Mouse (Mus musculus) hindbrain, postnatal 0 days (tissue): ENCODE measurements at regions not wholly inside any gene's neighbourhood (a gene's known extent, or its start where the extent isn't known, plus 50 kb on each side); places are given as distances from the start of the nearest gene placed in this dataset.

Experiments used
- ATAC-seq: fragments of 200-750 bp; cut with Nextera tagmentation; 2 replicates; pipeline ENCODE4 v1.8.0; 2017; ENCODE audit warnings: mild to moderate bottlenecking, moderate TSS enrichment, moderate library complexity
- DNase-seq: peaks from one replicate; pipeline ENCODE4 v3.0.0-alpha.2; 2015; ENCODE audit warnings: low spot score
- H3K27ac ChIP-seq: fragments of 300-500 bp; sonication (generic); 2 replicates; pipeline ENCODE4 v1.5.1; 2014; ENCODE audit warnings: mild to moderate bottlenecking
- H3K27me3 ChIP-seq: fragments of 300-500 bp; sonication (generic); 2 replicates; pipeline ENCODE4 v1.6.1; 2014; ENCODE audit warnings: low read length, mixed read lengths; ENCODE audit not compliant: insufficient read depth
- H3K36me3 ChIP-seq: fragments of 300-500 bp; sonication (generic); 2 replicates; pipeline ENCODE4 v1.6.1; 2014; ENCODE audit warnings: low read length, mixed read lengths; ENCODE audit not compliant: insufficient read depth
- H3K4me1 ChIP-seq: fragments of 300-500 bp; sonication (generic); 2 replicates; pipeline ENCODE4 v1.6.1; 2014; ENCODE audit warnings: antibody characterized with exemption, low read length, mixed read lengths; ENCODE audit not compliant: insufficient read depth
- H3K4me2 ChIP-seq: fragments of 300-500 bp; sonication (generic); 2 replicates; pipeline ENCODE4 v1.6.1; 2014; ENCODE audit warnings: low read depth, mild to moderate bottlenecking, low read length, moderate library complexity, mixed read lengths
- H3K4me3 ChIP-seq: fragments of 300-500 bp; sonication (generic); 2 replicates; pipeline ENCODE4 v1.5.1; 2014; ENCODE audit warnings: low read length
- H3K9ac ChIP-seq: fragments of 300-500 bp; sonication (generic); replicated peaks from 2 replicates; pipeline ENCODE4 v1.6.1; 2014; ENCODE audit warnings: mild to moderate bottlenecking, low read length, moderate library complexity, mixed read lengths
- H3K9me3 ChIP-seq: fragments of 300-500 bp; sonication (generic); 2 replicates; pipeline ENCODE4 v1.6.1; 2016; ENCODE audit warnings: low read length, mixed read lengths
- CTCF ChIP-seq: IDR thresholded peaks from 2 replicates; pipeline ENCODE4 v1.5.1; 2016; ENCODE audit warnings: antibody characterized with exemption, control low read depth, low read depth
- WGBS: fragments of 180-500 bp; shearing (Covaris S2); extraction: QIAGEN DNeasy Blood & Tissue Kit; methylation state at CpG from one replicate; pipeline ENCODE4 v1.1.7; 2014; 5-methylcytosine and 5-hydroxymethylcytosine counted together

- Histone ChIP-seq H3K27me3 (no peaks in the 10 kb centered on the region), H3K27ac (no peak overlapping the region), H3K4me3 (no peak overlapping the region), H3K9ac (no peak overlapping the region), H3K4me1 (peaks cover 8% of the 10 kb centered on the region; the same call in 1 of the 2 replicates), H3K36me3 (no peaks in the 10 kb centered on the region), H3K4me2 (no peak overlapping the region), H3K9me3 (no peaks in the 10 kb centered on the region)
- DNase-seq: no peak
- 87% methylated on average over 5 of the region's 5 CpGs for WGBS
- no peak for ATAC-seq
- no peak for TF ChIP-seq CTCF
Measured at GRCm38 (mm10) chr1:88851931-88852330, 149.9 kb upstream of the Arl4c start.

- Histone ChIP-seq H3K27me3 (no peaks in the 10 kb centered on the region), H3K9me3 (no peaks in the 10 kb centered on the region), H3K4me3 (no peak overlapping the region), H3K9ac (no peak overlapping the region), H3K27ac (no peak overlapping the region; the same call in 1 of the 2 replicates), H3K36me3 (no peaks in the 10 kb centered on the region), H3K4me2 (no peak overlapping the region), H3K4me1 (no peaks in the 10 kb centered on the region)
- DNase-seq: peak; percentile 23
- ATAC-seq: no peak
- 53% methylated on average over 7 of the region's 7 CpGs for WGBS
- TF ChIP-seq CTCF: no peak
Measured at GRCm38 (mm10) chr1:88860871-88861589, 159.0 kb upstream of the Arl4c start.

GRCm38 (mm10) chr1:88861590-88861935, 159.5 kb upstream of the Arl4c start:
- H3K4me3 ChIP-seq: no peak overlapping the region
- DNase-seq: no peak
- H3K27me3 ChIP-seq: no peaks in the 10 kb centered on the region
- TF ChIP-seq CTCF: no peak
- 67% methylated on average over 4 of the region's 4 CpGs for WGBS
- no peak overlapping the region for H3K4me2 ChIP-seq
- no peaks in the 10 kb centered on the region for H3K4me1 ChIP-seq
- no peak overlapping the region for H3K9ac ChIP-seq
- H3K36me3 ChIP-seq: no peaks in the 10 kb centered on the region
- ATAC-seq: no peak
- H3K9me3 ChIP-seq: no peaks in the 10 kb centered on the region
- H3K27ac ChIP-seq: no peak overlapping the region; the same call in 1 of the 2 replicates

GRCm38 (mm10) chr1:88865436-88865835, 163.4 kb upstream of the Arl4c start:
- Histone ChIP-seq H3K27me3 (no peaks in the 10 kb centered on the region), H3K9me3 (no peaks in the 10 kb centered on the region), H3K4me1 (no peaks in the 10 kb centered on the region), H3K9ac (no peak overlapping the region), H3K27ac (no peak overlapping the region), H3K36me3 (no peaks in the 10 kb centered on the region), H3K4me2 (no peak overlapping the region), H3K4me3 (no peak overlapping the region)
- 48% methylated on average over 6 of the region's 6 CpGs for WGBS
- ATAC-seq (no peak), DNase-seq (no peak)
- no peak for TF ChIP-seq CTCF

GRCm38 (mm10) chr1:88866571-88866970, 164.6 kb upstream of the Arl4c start:
- Histone ChIP-seq H3K4me3 (no peak overlapping the region), H3K4me1 (no peaks in the 10 kb centered on the region), H3K9ac (no peak overlapping the region), H3K27ac (no peak overlapping the region), H3K36me3 (no peaks in the 10 kb centered on the region), H3K4me2 (no peak overlapping the region), H3K27me3 (no peaks in the 10 kb centered on the region), H3K9me3 (no peaks in the 10 kb centered on the region)
- 85% methylated on average over 2 of the region's 2 CpGs for WGBS
- no peak for ATAC-seq
- TF ChIP-seq CTCF: no peak
- DNase-seq: no peak

GRCm38 (mm10) chr1:88867138-88867537, 165.1 kb upstream of the Arl4c start:
- H3K27ac ChIP-seq: no peak overlapping the region
- ATAC-seq (no peak), DNase-seq (no peak)
- no peak overlapping the region for H3K4me3 ChIP-seq
- H3K36me3 ChIP-seq: no peaks in the 10 kb centered on the region
- H3K27me3 ChIP-seq: no peaks in the 10 kb centered on the region
- WGBS: 77% methylated on average over 3 of the region's 3 CpGs
- no peak overlapping the region for H3K4me2 ChIP-seq
- no peak overlapping the region for H3K9ac ChIP-seq
- no peaks in the 10 kb centered on the region for H3K9me3 ChIP-seq
- no peak for TF ChIP-seq CTCF
- no peaks in the 10 kb centered on the region for H3K4me1 ChIP-seq

DNA sequence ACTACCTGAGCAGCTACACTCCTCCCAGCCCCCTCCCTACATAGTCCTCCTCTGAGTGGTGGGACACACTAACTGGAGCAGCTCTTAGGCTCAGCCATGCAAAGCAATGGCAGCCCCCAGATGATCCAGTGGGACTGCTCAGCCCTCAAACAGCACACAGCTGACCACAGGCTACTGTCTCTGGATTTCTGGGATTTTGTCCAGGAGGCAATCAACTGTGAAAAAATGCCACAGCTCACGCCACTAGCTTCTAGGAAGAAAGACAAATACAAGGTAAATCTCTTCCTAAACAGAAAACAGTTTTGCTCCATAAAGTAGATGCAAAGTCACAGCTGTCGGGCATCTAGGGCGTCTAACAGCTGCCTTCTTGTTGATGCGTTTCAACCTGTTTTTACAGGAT, 167.9 kb upstream of the Arl4c start:
- H3K27ac ChIP-seq: no peak overlapping the region
- TF ChIP-seq CTCF: no peak
- no peak overlapping the region for H3K4me2 ChIP-seq
- no peaks in the 10 kb centered on the region for H3K9me3 ChIP-seq
- H3K36me3 ChIP-seq: no peaks in the 10 kb centered on the region
- H3K4me1 ChIP-seq: no peaks in the 10 kb centered on the region
- H3K9ac ChIP-seq: no peak overlapping the region
- H3K4me3 ChIP-seq: no peak overlapping the region
- peak; percentile 69 for DNase-seq
- peak; percentile 67; the same call in 1 of the 2 replicates for ATAC-seq
- H3K27me3 ChIP-seq: no peaks in the 10 kb centered on the region
- WGBS: 53% methylated on average over 4 of the region's 4 CpGs
